Mouse (Mus musculus): ENCODE results near the gene Gcc2.
"Not testable (repeated sequence)": the region's sequence is repeated elsewhere in the genome, so short reads cannot be mapped to it uniquely, and the experiment has no call there.

Gene Gcc2

DNA sequence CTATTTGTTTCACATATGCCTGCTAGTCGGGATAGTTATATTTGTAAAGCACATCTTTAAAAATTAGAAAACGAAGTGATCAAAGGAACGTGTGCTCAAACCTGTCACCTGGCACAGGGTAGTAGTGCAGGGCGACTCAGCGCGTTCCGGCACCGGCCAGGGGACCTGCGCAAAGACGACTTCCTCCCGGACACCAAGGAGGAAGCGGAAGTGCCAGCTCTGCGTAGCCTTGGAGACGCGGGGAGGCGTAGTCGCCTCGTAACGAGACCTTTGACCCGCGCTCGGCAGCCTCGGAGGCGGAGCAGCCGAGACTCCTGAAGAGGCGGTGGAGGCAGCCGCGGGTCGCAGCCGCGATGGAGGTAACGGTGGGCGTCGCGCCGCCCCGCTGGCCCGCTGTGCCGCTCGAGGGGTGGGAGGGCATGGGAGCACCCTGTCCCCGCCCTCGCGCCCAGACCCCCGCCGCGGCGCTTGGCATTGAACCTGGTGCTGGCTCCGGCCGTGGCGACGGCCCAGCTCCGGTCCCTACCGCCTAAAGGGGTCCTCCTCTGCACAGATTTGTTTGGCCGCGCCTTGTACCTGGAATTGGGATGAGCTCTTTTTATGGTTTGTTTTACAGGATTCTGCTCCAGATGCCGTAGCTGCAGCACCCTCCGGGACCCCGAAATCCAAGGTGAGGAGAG is at the start of gene Gcc2:
Gene Gcc2 (plus strand): TSS at position 285 of the 680 bp plus-strand sequence.
- DNase-seq (ENCODE audit: extremely low read depth, insufficient read length, low spot score), result peak; percentile 92

DNA sequence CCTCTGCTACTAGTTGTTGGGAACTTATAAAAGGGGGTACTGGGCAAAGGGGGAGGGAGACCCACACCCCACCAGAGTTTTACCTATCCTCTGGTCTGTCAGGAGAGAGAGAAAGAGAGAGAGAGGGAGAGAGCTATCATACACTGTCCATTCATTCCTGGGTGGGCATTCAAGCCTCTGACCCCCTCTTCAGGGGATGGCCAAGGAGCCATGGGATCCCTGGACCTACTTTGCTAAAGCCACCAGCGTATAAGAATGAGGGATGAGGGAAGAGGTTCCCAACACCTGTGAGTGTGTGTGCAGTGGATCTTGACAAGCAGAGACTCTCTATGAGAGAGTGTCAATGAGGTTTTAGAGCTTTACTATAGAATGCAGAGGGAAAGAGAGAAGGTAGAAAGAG is 49.3 kb upstream of the Gcc2 start:
- no peak for DNase-seq (ENCODE audit: extremely low read depth, insufficient read length, low spot score)

DNA sequence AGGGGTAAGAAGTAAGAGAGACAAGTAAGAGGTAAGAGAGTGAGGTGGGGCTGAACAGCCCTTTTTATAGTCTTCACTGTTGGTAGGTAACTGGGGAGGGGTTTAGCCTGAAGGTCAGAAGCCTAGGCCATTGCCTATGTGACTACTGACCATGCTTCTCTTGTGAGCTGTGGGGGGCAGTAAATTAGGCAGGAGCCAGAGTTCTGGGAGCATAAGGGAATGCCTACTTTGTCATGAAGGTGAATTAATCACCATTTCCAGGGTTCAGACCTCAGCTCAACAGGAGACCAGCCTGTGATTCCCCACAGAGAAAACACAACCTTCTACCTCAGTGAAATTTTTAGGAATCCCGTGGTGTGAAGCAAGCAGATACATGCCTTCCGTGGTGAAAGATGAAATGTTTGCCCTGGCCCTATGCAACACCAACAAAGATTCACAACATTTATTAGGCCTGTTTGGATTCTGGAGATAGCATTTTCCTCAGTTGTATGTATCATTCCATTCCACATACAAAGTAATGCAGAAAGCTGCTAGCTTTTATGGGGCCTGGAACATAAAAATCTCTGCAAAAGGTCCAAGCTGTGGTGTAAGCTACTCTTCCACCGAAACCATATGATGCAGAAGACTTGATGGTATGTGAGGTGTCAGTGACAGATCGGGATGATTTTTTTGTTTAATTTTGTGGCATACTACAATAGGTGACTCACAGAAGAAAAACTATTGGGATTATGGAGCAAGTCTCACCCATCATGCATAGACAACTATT is 48.5 kb upstream of the Gcc2 start:
- no peak for DNase-seq (ENCODE audit: extremely low read depth, insufficient read length, low spot score)

GRCm38 (mm10) chr10:58209710-58210467 is 45.4 kb upstream of the Gcc2 start:
- no peak for DNase-seq (ENCODE audit: extremely low read depth, insufficient read length, low spot score)

GRCm38 (mm10) chr10:58210514-58210913 is 44.8 kb upstream of the Gcc2 start:
- no peak for DNase-seq (ENCODE audit: extremely low read depth, insufficient read length, low spot score)

DNA sequence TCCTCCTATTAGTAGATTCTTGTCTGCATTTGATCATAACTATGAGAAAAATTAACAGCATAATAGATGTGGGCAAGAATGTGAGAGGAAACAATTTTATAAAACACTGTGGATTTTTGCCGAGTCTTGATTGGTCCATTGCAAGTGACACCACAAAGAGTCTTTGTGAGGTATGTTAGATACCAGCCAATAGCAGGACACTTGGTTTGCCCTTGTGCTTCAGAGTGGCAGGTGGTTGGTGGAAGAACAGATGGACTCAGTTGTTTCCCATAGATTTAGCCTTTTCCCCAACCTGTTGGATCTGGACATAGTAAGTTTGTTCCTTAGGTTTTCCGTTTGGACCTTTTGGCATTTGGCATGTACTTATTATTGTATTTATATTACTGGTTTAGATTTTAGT is 44.1 kb upstream of the Gcc2 start:
- DNase-seq (ENCODE audit: extremely low read depth, insufficient read length, low spot score), result no peak

DNA sequence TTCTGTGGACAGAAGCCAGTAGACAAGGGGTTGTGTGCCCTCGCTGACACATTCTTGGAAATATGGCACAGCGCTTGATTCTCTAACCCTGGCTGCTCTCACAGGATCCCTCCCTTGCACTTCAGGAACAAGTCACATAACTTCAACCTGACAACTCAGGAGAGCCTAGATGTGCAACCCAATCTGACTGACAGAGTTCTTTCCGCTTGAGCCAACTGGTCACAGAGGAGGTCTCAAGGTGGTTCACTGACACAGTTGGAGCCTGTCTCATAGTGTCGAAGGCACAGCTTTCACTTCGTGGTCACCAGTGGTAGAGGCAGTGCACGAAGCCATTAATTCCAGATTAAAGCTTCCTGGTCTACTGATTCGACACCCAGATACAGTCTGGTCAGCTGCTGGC is 43.1 kb upstream of the Gcc2 start:
- DNase-seq (ENCODE audit: extremely low read depth, insufficient read length, low spot score), result no peak

- DNase-seq (ENCODE audit: extremely low read depth, insufficient read length, low spot score), result no peak
Measured at GRCm38 (mm10) chr10:58214497-58214896, 40.8 kb upstream of the Gcc2 start.

GRCm38 (mm10) chr10:58214934-58215333 is 40.4 kb upstream of the Gcc2 start:
- DNase-seq (ENCODE audit: extremely low read depth, insufficient read length, low spot score), result no peak

DNA sequence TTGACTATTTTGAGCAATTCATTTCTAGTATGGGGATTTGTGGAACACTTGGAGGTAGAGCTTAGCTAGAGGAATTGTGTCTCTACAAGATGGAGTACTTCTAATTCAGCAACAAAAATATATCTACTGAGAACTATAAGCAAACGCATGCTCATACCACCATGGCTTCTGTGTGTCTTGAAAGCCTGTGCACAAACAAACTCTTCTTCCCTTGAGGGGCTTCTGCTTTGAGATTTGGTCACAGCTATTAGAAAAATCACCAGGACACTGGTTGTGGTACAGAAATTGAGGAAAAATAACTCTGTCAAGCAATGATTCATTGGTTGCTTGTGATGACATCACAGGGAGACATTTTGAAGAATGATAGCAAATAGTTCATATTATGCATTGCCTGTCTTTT is 39.9 kb upstream of the Gcc2 start:
- no peak for DNase-seq (ENCODE audit: extremely low read depth, insufficient read length, low spot score)

DNA sequence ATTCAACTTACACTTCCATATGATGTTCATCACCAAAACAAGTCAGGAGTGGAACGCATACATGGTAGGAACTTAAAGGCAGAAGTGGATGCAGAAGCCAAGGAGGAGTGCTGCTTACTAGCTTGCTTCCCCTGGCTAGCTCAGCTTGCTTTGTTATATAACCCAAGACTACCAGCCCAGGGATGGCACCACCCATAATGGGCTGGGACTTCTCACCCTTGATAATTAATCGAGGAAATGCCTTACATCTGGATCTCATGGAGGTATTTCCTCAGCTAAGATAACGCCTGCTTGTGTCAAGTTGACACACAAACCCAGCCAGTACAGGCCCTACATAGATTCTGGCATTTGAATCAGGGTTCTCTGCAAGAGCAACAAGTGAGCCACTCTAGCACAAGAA is 37.9 kb upstream of the Gcc2 start:
- no peak for DNase-seq (ENCODE audit: extremely low read depth, insufficient read length, low spot score)

DNA sequence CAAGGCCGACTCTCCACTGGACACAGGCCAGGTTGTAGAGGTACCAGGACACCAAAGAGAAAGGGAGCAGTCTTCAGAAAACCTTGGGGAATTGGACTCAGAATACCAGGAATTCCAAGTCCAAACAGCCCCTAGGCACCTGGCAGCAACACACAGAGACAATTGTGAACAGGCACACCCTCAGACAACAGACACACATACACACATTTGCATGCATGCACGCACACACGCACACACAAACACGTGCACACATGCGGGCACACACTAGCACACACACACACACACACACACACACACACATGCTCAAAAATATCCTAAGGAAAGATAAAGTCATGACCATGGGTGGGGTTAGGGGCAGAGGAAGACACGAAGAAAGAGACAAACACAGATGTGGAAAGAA is 34.6 kb upstream of the Gcc2 start:
- DNase-seq (ENCODE audit: extremely low read depth, insufficient read length, low spot score), result no peak

DNA sequence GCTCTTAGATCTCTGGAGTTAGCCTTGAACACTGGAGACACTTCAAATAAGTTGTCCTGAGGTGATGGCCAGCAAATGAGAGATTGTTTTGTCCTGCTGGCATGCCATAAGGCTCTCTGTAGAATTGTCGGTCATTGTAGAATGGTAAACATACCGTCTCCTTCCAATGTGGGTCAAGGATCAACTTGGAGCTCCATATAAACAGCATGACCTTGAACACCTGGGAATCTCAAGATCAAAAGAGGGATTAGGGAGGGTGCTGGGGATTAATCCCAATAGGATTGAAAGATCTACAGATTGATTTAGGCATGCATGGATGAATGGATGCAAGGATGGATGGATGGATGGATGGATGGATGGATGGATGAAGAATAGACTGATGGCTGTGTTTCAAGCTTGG is 33.7 kb upstream of the Gcc2 start:
- not testable (repeated sequence) for DNase-seq (ENCODE audit: extremely low read depth, insufficient read length, low spot score)

- not testable (repeated sequence) for DNase-seq (ENCODE audit: extremely low read depth, insufficient read length, low spot score)
Measured at GRCm38 (mm10) chr10:58223161-58223560, 32.1 kb upstream of the Gcc2 start.

DNA sequence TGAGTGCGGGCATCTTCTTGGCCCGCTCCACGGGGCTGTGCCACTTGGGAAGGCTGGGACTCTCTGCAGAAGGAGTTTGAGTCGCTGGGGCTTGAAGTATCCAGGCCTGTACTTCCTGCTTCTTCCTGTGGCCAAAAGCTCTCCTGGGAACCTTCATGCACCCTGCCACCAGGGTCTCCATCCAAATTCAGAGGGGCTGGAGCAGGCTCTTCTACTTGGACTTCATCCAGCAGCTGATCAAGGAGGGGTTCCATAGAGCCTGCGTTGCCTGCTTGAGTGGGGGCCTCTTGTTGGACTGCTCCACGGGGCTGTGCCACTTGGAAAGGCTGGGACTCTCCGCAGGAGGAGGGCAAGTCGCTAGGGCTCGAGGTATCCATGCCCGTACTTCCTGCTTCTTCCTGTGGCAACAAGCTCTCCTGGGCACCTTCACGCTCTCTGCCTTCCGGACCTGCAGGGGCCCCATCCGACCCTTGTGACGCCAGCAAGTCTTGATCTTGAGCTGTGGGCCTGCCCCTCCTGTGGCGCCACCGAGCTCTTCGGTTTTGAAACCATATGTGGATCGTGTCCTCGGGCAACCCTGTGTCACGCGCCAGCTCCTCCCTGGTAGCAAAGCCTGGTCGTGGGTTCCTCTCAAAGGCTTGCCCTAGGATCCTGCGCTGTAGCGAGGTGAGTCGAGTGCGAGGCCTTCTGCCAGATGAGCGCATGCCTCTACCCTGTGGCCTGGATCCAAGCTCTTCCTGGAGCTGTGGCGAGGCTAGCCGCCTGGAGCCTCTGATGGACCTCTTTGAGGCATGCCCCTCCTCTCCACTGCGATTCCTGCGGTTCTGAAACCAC is 31.1 kb upstream of the Gcc2 start:
- DNase-seq (ENCODE audit: extremely low read depth, insufficient read length, low spot score), result peak; percentile 69

- peak; percentile 47 for DNase-seq (ENCODE audit: extremely low read depth, insufficient read length, low spot score)
Measured at GRCm38 (mm10) chr10:58224827-58225785, 30.2 kb upstream of the Gcc2 start, which contains the start of gene AW822073. Gene AW822073, minus strand, starts transcription at chr10:58224930.

- peak; percentile 43 for DNase-seq (ENCODE audit: extremely low read depth, insufficient read length, low spot score)
Measured at GRCm38 (mm10) chr10:58226357-58226756, 28.9 kb upstream of the Gcc2 start.

- not testable (repeated sequence) for DNase-seq (ENCODE audit: extremely low read depth, insufficient read length, low spot score)
Measured at GRCm38 (mm10) chr10:58227798-58228197, 27.5 kb upstream of the Gcc2 start.

DNA sequence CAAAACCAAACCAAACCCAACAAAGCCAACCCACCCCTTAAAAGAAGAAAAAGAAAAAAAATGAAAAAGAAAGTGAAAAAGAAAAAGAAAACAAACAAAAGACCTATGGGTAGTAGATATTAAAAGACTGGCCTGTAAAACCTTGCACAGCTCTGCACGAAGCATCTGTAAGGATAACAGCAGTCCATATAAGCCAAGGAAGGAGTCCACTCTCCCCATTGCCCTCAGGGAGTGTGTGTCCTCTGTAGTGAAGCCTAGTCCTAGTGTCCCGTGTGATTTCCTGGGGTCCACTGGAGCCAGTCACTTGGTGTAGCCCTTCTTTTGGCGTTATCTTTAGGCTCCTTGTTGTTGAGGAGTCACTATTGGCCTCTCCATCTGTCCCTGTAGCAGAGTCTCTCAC is 25.3 kb upstream of the Gcc2 start:
- DNase-seq (ENCODE audit: extremely low read depth, insufficient read length, low spot score), result not testable (repeated sequence)

Data from 3134 (cell line).